Mouse (Mus musculus): ENCODE results near the gene Fbxl20. TPM values are rescaled to one million over a fixed set of nuclear protein-coding genes. Genes with fewer than 3 reads are reported as not detected.
"Not testable (repeated sequence)": the region's sequence is repeated elsewhere in the genome, so short reads cannot be mapped to it uniquely, and the experiment has no call there.

The Fbxl20 gene
- total RNA-seq (2021): 10 to 100 TPM; 33.2 to 33.6 TPM
- long read RNA-seq, experiment 1, full-length matches to known transcripts: 13 of 27 reads
- long read RNA-seq, experiment 1, partial matches to known transcripts: 2 of 27 reads
- long read RNA-seq, experiment 1, other reads (novel, unspliced or antisense): 12 of 27 reads
- long read RNA-seq, experiment 2, full-length matches to known transcripts: 8 of 29 reads
- long read RNA-seq, experiment 2, partial matches to known transcripts: 4 of 29 reads
- long read RNA-seq, experiment 2, other reads (novel, unspliced or antisense): 17 of 29 reads

- peak; percentile 90 to 91 for DNase-seq (ENCODE audit: extremely low spot score in 1 of 2, low spot score in 2 of 2)
- intact Hi-C loops (cut with DNase I): loop anchor here (10.0 kb wide), 1 partner anchor 115 kb away; no protein-coding TSS in a partner anchor
- H3K27ac ChIP-seq: peak within 1 kb of the TSS; percentile 99
- no peak for TF ChIP-seq CTCF (IDR thresholded peaks at IDR 0.05)
- peak within 1 kb of the TSS; percentile 88 for H3K4me3 ChIP-seq
Observed at GRCm38 (mm10) chr11:98149786-98150624, at the start of gene Fbxl20. Fbxl20 (minus strand) TSS chr11:98150403.

GRCm38 (mm10) chr11:98192901-98193805, 43.0 kb upstream of the Fbxl20 start, which contains the start of gene Med1:
Med1 (minus strand) TSS chr11:98193293.
- no peak for TF ChIP-seq CTCF (IDR thresholded peaks at IDR 0.05)
- DNase-seq (ENCODE audit: extremely low spot score in 1 of 2, low spot score in 2 of 2): peak; percentile 85 to 89

GRCm38 (mm10) chr11:98190820-98191219, 40.6 kb upstream of the Fbxl20 start:
- no peak for TF ChIP-seq CTCF (IDR thresholded peaks at IDR 0.05)
- no peak for DNase-seq (ENCODE audit: extremely low spot score in 1 of 2, low spot score in 2 of 2)
- intact Hi-C loops (cut with DNase I): no loop called here
- Histone ChIP-seq H3K4me3 (no peak overlapping the region), H3K27ac (no peak overlapping the region)

More at GRCm38 (mm10) chr11:98192901-98193805, 43.0 kb upstream of the Fbxl20 start, which contains the start of gene Med1:
- peak within 1 kb of the TSS; percentile 69 for H3K4me3 ChIP-seq
- intact Hi-C loops (cut with DNase I): loop anchor here (1.0 kb wide), 1 partner anchor 9 kb away; no protein-coding TSS in a partner anchor
- H3K27ac ChIP-seq: peak within 1 kb of the TSS; percentile 83

- no peak overlapping the region for H3K4me3 ChIP-seq
- DNase-seq (ENCODE audit: extremely low spot score in 1 of 2, low spot score in 2 of 2): no peak
- no peak for TF ChIP-seq CTCF (IDR thresholded peaks at IDR 0.05)
- no peak overlapping the region for H3K27ac ChIP-seq
- intact Hi-C loops (cut with DNase I): no loop called here
Observed at GRCm38 (mm10) chr11:98187640-98188395, 37.6 kb upstream of the Fbxl20 start.

GRCm38 (mm10) chr11:98182149-98182548, 31.9 kb upstream of the Fbxl20 start:
- H3K27ac ChIP-seq; DNase-seq (ENCODE audit: extremely low spot score in 1 of 2, low spot score in 2 of 2); H3K4me3 ChIP-seq; intact Hi-C loops (cut with DNase I): not testable (repeated sequence)

- intact Hi-C loops (cut with DNase I): loop anchor here (5.0 kb wide), 1 partner anchor 59 kb away; no protein-coding TSS in a partner anchor
- no peak for DNase-seq (ENCODE audit: extremely low spot score in 1 of 2, low spot score in 2 of 2)
- H3K4me3 ChIP-seq: no peak overlapping the region
- TF ChIP-seq CTCF (IDR thresholded peaks at IDR 0.05): no peak
- H3K27ac ChIP-seq: no peak overlapping the region
Observed at GRCm38 (mm10) chr11:98168400-98168799, 18.2 kb upstream of the Fbxl20 start.

- Histone ChIP-seq H3K4me3 (no peak overlapping the region), H3K27ac (no peak overlapping the region)
- intact Hi-C loops (cut with DNase I): no loop called here
- no peak for TF ChIP-seq CTCF (IDR thresholded peaks at IDR 0.05)
- no peak for DNase-seq (ENCODE audit: extremely low spot score in 1 of 2, low spot score in 2 of 2)
Observed at GRCm38 (mm10) chr11:98155094-98155493, 4.9 kb upstream of the Fbxl20 start.

- intact Hi-C loops (cut with DNase I): no loop called here
- TF ChIP-seq CTCF (IDR thresholded peaks at IDR 0.05): no peak
- no peak for DNase-seq (ENCODE audit: extremely low spot score in 1 of 2, low spot score in 2 of 2)
- H3K27ac ChIP-seq: no peak overlapping the region
- peak overlapping the region; percentile 88 for H3K4me3 ChIP-seq
Observed at GRCm38 (mm10) chr11:98150625-98151156, 488 bp upstream of the Fbxl20 start.

- intact Hi-C loops (cut with DNase I): loop anchor here (10.0 kb wide), 1 partner anchor 115 kb away; no protein-coding TSS in a partner anchor
- H3K4me3 ChIP-seq: peak overlapping the region; percentile 88
- DNase-seq (ENCODE audit: extremely low spot score in 1 of 2, low spot score in 2 of 2): peak; percentile 91 to 94
- no peak for TF ChIP-seq CTCF (IDR thresholded peaks at IDR 0.05)
- peak overlapping the region; percentile 99 for H3K27ac ChIP-seq
Observed at GRCm38 (mm10) chr11:98149304-98149750, 876 bp downstream of the Fbxl20 start.
